Mouse (Mus musculus): ENCODE measurements around the gene Fam192a. TPM values are rescaled to one million over a fixed set of nuclear protein-coding genes. Genes with fewer than 3 reads are reported as not detected.

Gene Fam192a
- polyA plus RNA-seq, 1 experiment from 2014 or later: 69.2 TPM

- Histone ChIP-seq H3K27ac (ENCODE audit: low read length) (no peak overlapping the region), H3K4me3 (ENCODE audit: low read length) (no peak overlapping the region), H3K27me3 (ENCODE audit: insufficient read depth, low read length) (peaks cover 6% of the 10 kb centered on the region), H3K4me1 (ENCODE audit: insufficient read depth, low read length) (peaks cover 2% of the 10 kb centered on the region; the same call in 1 of the 2 replicates), H3K9me3 (ENCODE audit: low read length) (no peaks in the 10 kb centered on the region), H3K4me2 (replicated peaks; ENCODE audit: low read depth, low read length) (no peak overlapping the region), H3K9ac (replicated peaks; ENCODE audit: low read length) (no peak overlapping the region), H3K36me3 (ENCODE audit: insufficient read depth, low read length) (no peaks in the 10 kb centered on the region)
- WGBS: 85% methylated on average over 7 of the region's 7 CpGs
- ATAC-seq (ENCODE audit: low FRiP score, low TSS enrichment): no peak
These were observed 74.6 kb downstream of the Fam192a start for GRCm38 (mm10) chr8:94527178-94527577.

DNA sequence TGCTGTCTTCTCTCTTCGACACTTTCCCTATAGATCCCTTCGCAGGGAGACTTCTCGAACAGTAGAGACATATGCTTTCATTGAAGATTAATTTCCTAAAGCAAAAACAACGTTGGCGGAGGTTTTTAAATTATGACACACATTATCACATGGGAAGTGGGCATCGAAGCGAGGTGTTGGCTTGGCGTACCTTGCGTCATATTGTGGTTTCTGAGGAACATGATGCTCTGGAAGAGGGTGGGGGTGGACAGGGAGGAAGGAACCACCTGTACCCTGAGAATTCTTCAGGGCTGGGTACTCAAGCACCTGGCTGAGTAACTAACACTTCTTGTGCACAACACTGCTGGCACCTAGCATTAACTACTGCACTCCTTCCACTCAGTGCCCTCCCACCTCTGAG is 77.2 kb downstream of the Fam192a start:
- no peaks in the 10 kb centered on the region for H3K36me3 ChIP-seq (ENCODE audit: insufficient read depth, low read length)
- no peak for ATAC-seq (ENCODE audit: low FRiP score, low TSS enrichment)

More for the DNA sequence above, 77.2 kb downstream of the Fam192a start:
- H3K27ac ChIP-seq (ENCODE audit: low read length): no peak overlapping the region
- H3K4me3 ChIP-seq (ENCODE audit: low read length): no peak overlapping the region
- H3K27me3 ChIP-seq (ENCODE audit: insufficient read depth, low read length): no peaks in the 10 kb centered on the region; the same call in 1 of the 2 replicates
- H3K4me2 ChIP-seq (replicated peaks; ENCODE audit: low read depth, low read length): no peak overlapping the region
- WGBS: 83% methylated on average over 9 of the region's 9 CpGs
- H3K4me1 ChIP-seq (ENCODE audit: insufficient read depth, low read length): no peaks in the 10 kb centered on the region
- no peaks in the 10 kb centered on the region for H3K9me3 ChIP-seq (ENCODE audit: low read length)
- H3K9ac ChIP-seq (replicated peaks; ENCODE audit: low read length): no peak overlapping the region

Other genes with a start within 250 kb of the Fam192a start
- gene Herpud1, start 215.6 kb downstream of the Fam192a start, polyA plus RNA-seq (2015; fragmentation: Nextera tagmentation; extraction: Ambion mirVana): 82.9 and 87.9 TPM in 2 replicates
- gene Nlrc5, start 167.6 kb downstream of the Fam192a start, polyA plus RNA-seq (2015; fragmentation: Nextera tagmentation; extraction: Ambion mirVana): 0.15 TPM in 1 of 2 replicates, not detected in the other
- gene Cpne2, start 69.0 kb downstream of the Fam192a start, polyA plus RNA-seq (2015; fragmentation: Nextera tagmentation; extraction: Ambion mirVana): 10.2 and 13.5 TPM in 2 replicates
- 39.1 and 41.4 TPM in 2 replicates for gene Rspry1, start 60 bp downstream of the Fam192a start, polyA plus RNA-seq (2015; fragmentation: Nextera tagmentation; extraction: Ambion mirVana)
- gene Arl2bp, start 64.6 kb upstream of the Fam192a start, polyA plus RNA-seq (2015; fragmentation: Nextera tagmentation; extraction: Ambion mirVana): 133 and 135 TPM in 2 replicates
- 19.6 and 20.8 TPM in 2 replicates for gene Pllp, start 94.3 kb upstream of the Fam192a start, polyA plus RNA-seq (2015; fragmentation: Nextera tagmentation; extraction: Ambion mirVana)
- not detected in 2 replicates for gene Ccl22, start 143.6 kb upstream of the Fam192a start, polyA plus RNA-seq (2015; fragmentation: Nextera tagmentation; extraction: Ambion mirVana)
- gene Cx3cl1, start 170.0 kb upstream of the Fam192a start, polyA plus RNA-seq (2015; fragmentation: Nextera tagmentation; extraction: Ambion mirVana): 12.8 and 14.0 TPM in 2 replicates
- 0.57 TPM in 1 of 2 replicates, not detected in the other for gene Ccl17, start 208.5 kb upstream of the Fam192a start, polyA plus RNA-seq (2015; fragmentation: Nextera tagmentation; extraction: Ambion mirVana)
- 100 and 110 TPM in 2 replicates for gene Coq9, start 236.3 kb upstream of the Fam192a start, polyA plus RNA-seq (2015; fragmentation: Nextera tagmentation; extraction: Ambion mirVana)
- gene Ciapin1, start 236.4 kb upstream of the Fam192a start, polyA plus RNA-seq (2015; fragmentation: Nextera tagmentation; extraction: Ambion mirVana): 125 and 131 TPM in 2 replicates